Mouse (Mus musculus) left cerebral cortex, adult 2 months (tissue): ENCODE measurements around the gene Padi2. TPM values are rescaled to one million over a fixed set of nuclear protein-coding genes. Genes with fewer than 3 reads are reported as not detected.

ENCODE experiments used
- DNase-seq, 2 experiments: peaks; one replicate each; pipeline ENCODE4 v3.0.0; 2021 to 2022; ENCODE audit warnings: low spot score in 2 of 2, mixed read lengths in 1 of 2; ENCODE audit errors: extremely low spot score in 1 of 2
- H3K27ac ChIP-seq: fragments of 200-600 bp; 2 replicates; pipeline ENCODE4 v1.8.1; 2022
- H3K4me3 ChIP-seq: fragments of 200-600 bp; 2 replicates; pipeline ENCODE4 v1.8.1; 2022
- CTCF ChIP-seq: fragments of 200-600 bp; IDR thresholded peaks from 2 replicates; pipeline ENCODE4 v1.8.1; 2022; ENCODE audit warnings: antibody characterized with exemption, mild to moderate bottlenecking, moderate library complexity
- intact Hi-C: fragments of 180-260 bp; cut with DNase I; formaldehyde crosslinking; loops from one replicate; pipeline ENCODE4 v1.15.1; 2025
- total RNA-seq, 2 experiments: library from RNA; stranded (reverse); gene quantifications; 2 replicates each; pipeline ENCODE4 v1.2.3; 2021

Gene Padi2
- total RNA-seq, 2 experiments from 2014 or later, result 10.2 to 11.6 TPM

GRCm38 (mm10) chr4:140882365-140882764 is 23.8 kb upstream of the Padi2 start:
- H3K27ac ChIP-seq, result no peak overlapping the region
- no peak for DNase-seq
- H3K4me3 ChIP-seq, result no peak overlapping the region
- intact Hi-C loops, result no loop called here
- peak; percentile 33 for TF ChIP-seq CTCF

- intact Hi-C loops, result no loop called here
Observed at GRCm38 (mm10) chr4:140882981-140883380, 23.2 kb upstream of the Padi2 start.

GRCm38 (mm10) chr4:140883852-140884251 is 22.3 kb upstream of the Padi2 start:
- no peak for TF ChIP-seq CTCF
- intact Hi-C loops, result no loop called here
- Histone ChIP-seq H3K4me3 (no peak overlapping the region), H3K27ac (no peak overlapping the region)
- no peak for DNase-seq

More at GRCm38 (mm10) chr4:140882981-140883380, 23.2 kb upstream of the Padi2 start:
- Histone ChIP-seq H3K27ac (no peak overlapping the region), H3K4me3 (no peak overlapping the region)
- no peak for DNase-seq
- TF ChIP-seq CTCF, result no peak

GRCm38 (mm10) chr4:140891525-140892162 is 14.5 kb upstream of the Padi2 start:
- TF ChIP-seq CTCF, result no peak
- no peak for DNase-seq
- intact Hi-C loops, result no loop called here
- H3K27ac ChIP-seq, result no peak overlapping the region
- no peak overlapping the region for H3K4me3 ChIP-seq

DNA sequence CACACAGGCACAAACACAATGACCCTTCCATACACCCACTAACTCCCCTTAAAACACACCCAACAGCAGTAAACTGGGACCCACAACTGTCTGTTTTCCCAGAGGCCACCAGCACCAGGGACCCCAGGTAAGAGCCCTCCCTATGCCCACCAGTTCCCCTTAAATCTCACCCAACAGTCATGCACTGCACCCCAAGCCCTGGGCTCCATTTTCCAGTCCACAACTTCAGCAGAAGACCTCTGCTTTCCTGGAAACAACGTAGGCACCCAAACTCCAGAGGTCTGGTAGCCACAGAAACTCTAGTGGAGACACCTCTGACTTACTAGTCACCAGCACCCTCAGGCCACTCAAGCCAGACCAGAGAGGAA is 14.0 kb upstream of the Padi2 start:
- intact Hi-C loops, result no loop called here
- Histone ChIP-seq H3K4me3 (no peak overlapping the region), H3K27ac (no peak overlapping the region)
- no peak for DNase-seq
- TF ChIP-seq CTCF, result no peak

DNA sequence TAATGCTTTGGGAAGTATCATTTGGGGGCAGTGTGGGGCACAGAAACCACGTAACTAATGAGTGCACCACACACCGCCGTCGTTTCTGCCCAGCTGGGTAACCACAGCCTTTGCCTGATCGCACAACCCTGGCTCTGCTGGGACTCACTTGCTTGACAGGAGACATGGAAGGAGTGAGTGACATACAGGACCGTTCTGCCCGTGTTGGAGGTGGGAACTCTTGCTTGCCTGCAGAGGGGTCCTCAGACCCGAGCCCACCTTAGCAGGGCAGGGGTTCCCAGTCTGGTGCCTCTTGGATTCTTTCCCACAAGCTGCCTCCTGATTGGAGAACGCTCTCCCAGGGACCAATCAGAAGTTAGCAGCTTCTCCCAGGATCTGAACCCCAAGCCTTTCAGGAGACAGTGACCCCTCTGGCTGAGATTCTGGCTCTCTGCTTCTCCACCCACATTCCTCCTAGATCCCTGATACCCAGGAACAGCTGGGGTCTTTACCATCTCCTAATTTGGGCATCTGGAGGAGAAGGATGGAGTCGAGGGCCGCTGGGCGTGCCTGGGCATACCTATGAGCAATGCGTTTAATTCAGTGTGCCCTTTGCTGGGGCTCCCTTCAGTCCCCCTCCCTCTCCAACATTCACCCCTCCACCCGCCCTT is 1.2 kb upstream of the Padi2 start:
- no peak for DNase-seq
- H3K4me3 ChIP-seq, result no peak overlapping the region
- no peak overlapping the region for H3K27ac ChIP-seq
- TF ChIP-seq CTCF, result no peak
- intact Hi-C loops, result loop anchor here (5.0 kb wide), 1 partner anchor 348 kb away; no protein-coding TSS in a partner anchor

- intact Hi-C loops, result no loop called here
- Histone ChIP-seq H3K27ac (no peak overlapping the region), H3K4me3 (no peak overlapping the region)
- no peak for DNase-seq
- TF ChIP-seq CTCF, result no peak
Observed at GRCm38 (mm10) chr4:140905426-140905871, 695 bp upstream of the Padi2 start.

- H3K27ac ChIP-seq, result no peak overlapping the region
- DNase-seq, result no peak
- TF ChIP-seq CTCF, result no peak
- intact Hi-C loops, result loop anchor here (1.0 kb wide), 1 partner anchor 51 kb away; no protein-coding TSS in a partner anchor
- peak overlapping the region; percentile 53 for H3K4me3 ChIP-seq
Observed at GRCm38 (mm10) chr4:140906827-140907280, 710 bp downstream of the Padi2 start.

GRCm38 (mm10) chr4:140907306-140908024 is 1.3 kb downstream of the Padi2 start:
- Histone ChIP-seq H3K4me3 (no peak overlapping the region), H3K27ac (no peak overlapping the region)
- no peak for TF ChIP-seq CTCF
- DNase-seq, result no peak
- intact Hi-C loops, result no loop called here

DNA sequence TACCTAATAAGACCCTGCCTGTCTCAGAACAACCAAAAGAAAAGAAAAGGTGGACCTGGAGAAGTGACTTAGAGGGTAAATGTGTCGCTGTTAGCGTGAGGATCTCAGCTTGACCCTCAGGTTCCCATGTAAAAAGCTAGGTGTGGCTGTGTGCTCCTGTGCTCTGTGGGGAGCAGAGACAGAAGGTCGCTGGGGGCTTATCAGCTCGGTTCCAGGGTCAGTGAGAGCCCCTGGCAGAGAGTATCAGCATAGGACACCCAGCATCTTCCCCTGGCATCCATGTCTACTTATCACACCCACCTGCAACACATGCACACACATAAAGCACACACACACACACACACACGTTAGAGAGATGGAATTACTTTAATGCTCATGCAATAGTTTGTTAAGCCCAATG is 2.5 kb downstream of the Padi2 start:
- intact Hi-C loops, result no loop called here
- no peak for TF ChIP-seq CTCF
- no peak overlapping the region for H3K4me3 ChIP-seq
- DNase-seq, result no peak
- no peak overlapping the region for H3K27ac ChIP-seq

- Histone ChIP-seq H3K27ac (no peak overlapping the region), H3K4me3 (no peak overlapping the region)
- TF ChIP-seq CTCF, result no peak
- no peak for DNase-seq
- intact Hi-C loops, result no loop called here
Observed at GRCm38 (mm10) chr4:140909536-140909935, 3.4 kb downstream of the Padi2 start.

DNA sequence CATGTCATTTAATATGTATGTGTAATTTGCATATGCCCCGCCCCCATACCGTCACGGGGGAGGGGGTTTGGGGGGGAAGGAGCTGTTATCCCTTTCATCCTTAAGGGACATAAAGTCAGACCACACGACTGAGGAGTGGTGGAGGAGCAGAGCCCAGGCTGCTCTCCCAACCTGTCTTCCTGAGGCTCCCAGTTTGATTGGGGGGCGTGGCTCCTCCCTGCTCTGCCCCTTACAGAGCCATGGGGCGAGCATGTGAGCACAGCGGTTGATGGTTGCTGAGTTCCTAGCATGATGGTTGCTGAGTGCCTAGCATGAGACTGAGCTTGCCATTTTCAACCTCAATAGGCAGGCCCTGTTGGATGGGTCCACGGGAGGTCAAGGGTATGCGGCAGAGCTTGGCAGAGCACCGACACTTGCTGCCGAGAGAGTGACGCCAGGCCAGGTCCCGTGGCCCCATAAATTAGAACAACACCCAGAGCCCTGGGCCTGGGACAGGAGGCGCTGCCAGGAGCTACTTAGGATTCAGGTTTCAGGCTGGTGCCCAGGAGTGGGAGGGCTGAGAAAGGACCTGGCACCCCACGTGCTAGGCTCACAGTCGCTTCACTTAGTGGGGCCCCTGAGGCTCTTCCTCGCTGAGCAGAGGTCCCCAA is 4.6 kb downstream of the Padi2 start:
- H3K27ac ChIP-seq, result no peak overlapping the region
- no peak for DNase-seq
- H3K4me3 ChIP-seq, result no peak overlapping the region
- no peak for TF ChIP-seq CTCF
- intact Hi-C loops, result no loop called here
